Mouse (Mus musculus) liver, adult 10 weeks (tissue): ENCODE results near the gene Mmp15. TPM values are rescaled to one million over a fixed set of nuclear protein-coding genes. Genes with fewer than 3 reads are reported as not detected.

Experiments
- polyA plus RNA-seq: library from polyadenylated mRNA; stranded (reverse); fragments of 350-450 nt; fragmentation: Illumina TruSeq; extraction: RNeasy Lipid Tissue Mini Kit (QIAGEN cat#74804); gene quantifications from one replicate; pipeline ENCODE4 v1.2.3, GENCODE M21; 2014; ENCODE audit warnings: low read depth, low replicate concordance

The Mmp15 gene
- 0.79 TPM for polyA plus RNA-seq

GRCm38 (mm10) chr8:95352151-95352870 lies at the start of gene Mmp15:
Mmp15 (plus strand) TSS chr8:95352268.

GRCm38 (mm10) chr8:95306431-95306830 lies 45.6 kb upstream of the Mmp15 start, which contains the start of gene Cngb1:
Cngb1 (minus strand) TSS chr8:95306585.

GRCm38 (mm10) chr8:95310342-95310970 lies 41.6 kb upstream of the Mmp15 start, which contains the start of gene Tepp:
Tepp (plus strand) TSS chr8:95310566.

GRCm38 (mm10) chr8:95331720-95332436 lies 20.2 kb upstream of the Mmp15 start, which contains the start of the genes Zfp319 and Usb1:
Zfp319 (minus strand) TSS chr8:95331950.
Usb1 (plus strand) TSS chr8:95332284.

Other genes with a start within 250 kb of the Mmp15 start
- 0.90 TPM for gene Kifc3, start 149.5 kb upstream of the Mmp15 start, polyA plus RNA-seq
- not detected for gene Cngb1, start 45.7 kb upstream of the Mmp15 start, polyA plus RNA-seq
- not detected for gene Tepp, start 41.7 kb upstream of the Mmp15 start, polyA plus RNA-seq
- gene Zfp319, start 20.3 kb upstream of the Mmp15 start, polyA plus RNA-seq = 0.69 TPM
- gene Usb1, start 20.0 kb upstream of the Mmp15 start, polyA plus RNA-seq = 2.1 TPM
- gene Cfap20, start 82.6 kb downstream of the Mmp15 start, polyA plus RNA-seq = 31.0 TPM
- 70.5 TPM for gene Csnk2a2, start 137.8 kb downstream of the Mmp15 start, polyA plus RNA-seq
- gene Ccdc113, start 181.8 kb downstream of the Mmp15 start, polyA plus RNA-seq = not detected
- not detected for gene Prss54, start 224.1 kb downstream of the Mmp15 start, polyA plus RNA-seq